Mouse (Mus musculus) hindbrain, embryonic 13.5 days (tissue): ENCODE measurements around the gene Gmppa. TPM values are rescaled to one million over a fixed set of nuclear protein-coding genes. Genes with fewer than 3 reads are reported as not detected.

Source experiments
- ATAC-seq: fragments of 200-750 bp; cut with Nextera tagmentation; 2 replicates; pipeline ENCODE4 v1.8.0; 2017; ENCODE audit warnings: moderate TSS enrichment; ENCODE audit not compliant: low FRiP score
- H3K27ac ChIP-seq: fragments of 300-500 bp; sonication (generic); 2 replicates; pipeline ENCODE4 v1.5.1; 2015; ENCODE audit warnings: inconsistent platforms, mild to moderate bottlenecking, moderate library complexity
- H3K27me3 ChIP-seq: fragments of 300-500 bp; sonication (generic); 2 replicates; pipeline ENCODE4 v1.6.1; 2015; ENCODE audit warnings: mild to moderate bottlenecking, inconsistent platforms
- H3K36me3 ChIP-seq: fragments of 300-500 bp; sonication (generic); 2 replicates; pipeline ENCODE4 v1.6.1; 2015; ENCODE audit warnings: mild to moderate bottlenecking, inconsistent platforms
- H3K4me1 ChIP-seq: fragments of 300-500 bp; sonication (generic); replicated peaks from 2 replicates; pipeline ENCODE4 v1.6.1; 2015; ENCODE audit warnings: inconsistent platforms
- H3K4me2 ChIP-seq: fragments of 300-500 bp; sonication (generic); 2 replicates; pipeline ENCODE4 v1.6.1; 2015; ENCODE audit warnings: inconsistent platforms, mild to moderate bottlenecking, moderate library complexity
- H3K4me3 ChIP-seq: fragments of 300-500 bp; sonication (generic); 2 replicates; pipeline ENCODE4 v1.5.1; 2015; ENCODE audit warnings: mild to moderate bottlenecking, inconsistent platforms
- H3K9ac ChIP-seq: fragments of 300-500 bp; sonication (generic); 2 replicates; pipeline ENCODE4 v1.6.1; 2015; ENCODE audit warnings: mild to moderate bottlenecking, inconsistent platforms
- H3K9me3 ChIP-seq: fragments of 300-500 bp; sonication (generic); 2 replicates; pipeline ENCODE4 v1.6.1; 2016; ENCODE audit warnings: inconsistent platforms
- WGBS: fragments of 180-500 bp; shearing (Covaris S2); methylation state at CpG from one replicate; pipeline ENCODE4 v1.1.7; 2015; 5-methylcytosine and 5-hydroxymethylcytosine counted together
- polyA plus RNA-seq: library from polyadenylated mRNA; unstranded; fragments of >200 nt; fragmentation: Nextera tagmentation; extraction: Ambion mirVana; gene quantifications from 2 replicates; pipeline ENCODE4 v1.2.1, GENCODE M21; 2015

Gmppa gene
- polyA plus RNA-seq: 84.0 and 84.4 TPM in 2 replicates

GRCm38 (mm10) chr1:75435475-75436328 lies at the start of gene Gmppa:
Gmppa (plus strand) TSS chr1:75435930.
- WGBS: 7% methylated on average over 28 of the region's 28 CpGs
- Histone ChIP-seq H3K9me3 (no peaks in the 10 kb centered on the region), H3K27me3 (peaks cover 9% of the 10 kb centered on the region), H3K27ac (peak within 1 kb of the TSS; percentile 83), H3K9ac (peak within 1 kb of the TSS; percentile 80), H3K4me1 (peaks cover 31% of the 10 kb centered on the region), H3K4me3 (peak within 1 kb of the TSS; percentile 59), H3K4me2 (peak within 1 kb of the TSS; percentile 73), H3K36me3 (peaks cover 14% of the 10 kb centered on the region)
- peak; percentile 86 for ATAC-seq

GRCm38 (mm10) chr1:75386149-75386548 lies 49.6 kb upstream of the Gmppa start:
- no peak for ATAC-seq
- H3K9me3 ChIP-seq: no peaks in the 10 kb centered on the region
- WGBS: 32% methylated on average over 4 of the region's 4 CpGs
- no peak overlapping the region for H3K4me3 ChIP-seq
- H3K9ac ChIP-seq: peak overlapping the region; percentile 62
- peak overlapping the region; percentile 66 for H3K27ac ChIP-seq
- H3K36me3 ChIP-seq: peaks cover 8% of the 10 kb centered on the region; the same call in 1 of the 2 replicates
- H3K4me2 ChIP-seq: peak overlapping the region; percentile 40
- peaks cover 79% of the 10 kb centered on the region for H3K4me1 ChIP-seq
- H3K27me3 ChIP-seq: peaks cover 67% of the 10 kb centered on the region

- Histone ChIP-seq H3K9ac (peak overlapping the region; percentile 65), H3K4me2 (peak overlapping the region; percentile 52), H3K9me3 (no peaks in the 10 kb centered on the region), H3K4me1 (peaks cover 70% of the 10 kb centered on the region), H3K27ac (no peak overlapping the region), H3K36me3 (peaks cover 12% of the 10 kb centered on the region), H3K27me3 (peaks cover 72% of the 10 kb centered on the region), H3K4me3 (peak overlapping the region; percentile 27; the same call in 1 of the 2 replicates)
- WGBS: 11% methylated on average over 7 of the region's 7 CpGs
- ATAC-seq: no peak
These were observed 48.2 kb upstream of the Gmppa start for GRCm38 (mm10) chr1:75387469-75387928.

GRCm38 (mm10) chr1:75387929-75388897 lies 47.5 kb upstream of the Gmppa start:
- Histone ChIP-seq H3K9me3 (no peaks in the 10 kb centered on the region), H3K4me2 (peak overlapping the region; percentile 52), H3K4me3 (peak overlapping the region; percentile 27), H3K36me3 (peaks cover 12% of the 10 kb centered on the region), H3K27me3 (peaks cover 72% of the 10 kb centered on the region), H3K27ac (no peak overlapping the region), H3K9ac (peak overlapping the region; percentile 65), H3K4me1 (peaks cover 67% of the 10 kb centered on the region)
- ATAC-seq: no peak
- WGBS: 2% methylated on average over 94 of the region's 94 CpGs

- peaks cover 69% of the 10 kb centered on the region for H3K4me1 ChIP-seq
- no peak overlapping the region for H3K27ac ChIP-seq
- WGBS: 17% methylated on average over 23 of the region's 23 CpGs
These were observed 46.7 kb upstream of the Gmppa start for GRCm38 (mm10) chr1:75388898-75389515.

GRCm38 (mm10) chr1:75393139-75393538 lies 42.6 kb upstream of the Gmppa start:
- Histone ChIP-seq H3K4me1 (peaks cover 29% of the 10 kb centered on the region), H3K36me3 (peaks cover 20% of the 10 kb centered on the region), H3K9ac (no peak overlapping the region), H3K4me2 (no peak overlapping the region), H3K4me3 (no peak overlapping the region), H3K27me3 (peaks cover 35% of the 10 kb centered on the region), H3K9me3 (no peaks in the 10 kb centered on the region), H3K27ac (no peak overlapping the region)
- ATAC-seq: no peak
- WGBS: 74% methylated on average over 9 of the region's 9 CpGs

More at GRCm38 (mm10) chr1:75388898-75389515, 46.7 kb upstream of the Gmppa start:
- Histone ChIP-seq H3K4me2 (peak overlapping the region; percentile 52), H3K4me3 (peak overlapping the region; percentile 27), H3K9me3 (no peaks in the 10 kb centered on the region), H3K36me3 (peaks cover 12% of the 10 kb centered on the region), H3K9ac (peak overlapping the region; percentile 65), H3K27me3 (peaks cover 69% of the 10 kb centered on the region)
- ATAC-seq: no peak

GRCm38 (mm10) chr1:75393846-75394245 lies 41.9 kb upstream of the Gmppa start:
- no peak overlapping the region for H3K9ac ChIP-seq
- no peak for ATAC-seq
- H3K4me2 ChIP-seq: no peak overlapping the region
- H3K9me3 ChIP-seq: no peaks in the 10 kb centered on the region
- H3K4me3 ChIP-seq: no peak overlapping the region
- peaks cover 18% of the 10 kb centered on the region for H3K36me3 ChIP-seq
- 89% methylated on average over 3 of the region's 3 CpGs for WGBS
- peaks cover 28% of the 10 kb centered on the region for H3K27me3 ChIP-seq
- no peak overlapping the region for H3K27ac ChIP-seq
- peaks cover 23% of the 10 kb centered on the region for H3K4me1 ChIP-seq

- Histone ChIP-seq H3K4me2 (0 out of 2 replicates have a peak overlapping the region, but pooled peaks have one; percentile 36), H3K4me3 (no peak overlapping the region), H3K27me3 (0 out of 2 replicates have a peak, but pooled peaks cover 2% of the 10 kb centered on the region), H3K9me3 (no peaks in the 10 kb centered on the region), H3K9ac (0 out of 2 replicates have a peak overlapping the region, but pooled peaks have one; percentile 51), H3K36me3 (peaks cover 41% of the 10 kb centered on the region), H3K4me1 (peaks cover 27% of the 10 kb centered on the region), H3K27ac (peak overlapping the region; percentile 72)
- 0 out of 2 replicates have a peak, but pooled peaks have one; percentile 25 for ATAC-seq
- 13% methylated on average over 9 of the region's 9 CpGs for WGBS
These were observed 36.8 kb upstream of the Gmppa start for GRCm38 (mm10) chr1:75398761-75399402.

GRCm38 (mm10) chr1:75399755-75400492 lies 35.8 kb upstream of the Gmppa start:
- Histone ChIP-seq H3K27ac (peak overlapping the region; percentile 72), H3K27me3 (0 out of 2 replicates have a peak, but pooled peaks cover 2% of the 10 kb centered on the region), H3K4me2 (peak overlapping the region; percentile 36), H3K4me3 (no peak overlapping the region), H3K9me3 (no peaks in the 10 kb centered on the region), H3K4me1 (peaks cover 25% of the 10 kb centered on the region), H3K9ac (peak overlapping the region; percentile 51), H3K36me3 (peaks cover 51% of the 10 kb centered on the region)
- ATAC-seq: peak; percentile 52
- WGBS: 7% methylated on average over 15 of the region's 15 CpGs

- Histone ChIP-seq H3K9ac (peak overlapping the region; percentile 51; the same call in 1 of the 2 replicates), H3K36me3 (peaks cover 53% of the 10 kb centered on the region)
- no peak for ATAC-seq
These were observed 35.1 kb upstream of the Gmppa start for GRCm38 (mm10) chr1:75400493-75401115.

More at GRCm38 (mm10) chr1:75400493-75401115, 35.1 kb upstream of the Gmppa start:
- Histone ChIP-seq H3K4me1 (peaks cover 25% of the 10 kb centered on the region), H3K27ac (0 out of 2 replicates have a peak overlapping the region, but pooled peaks have one; percentile 72), H3K27me3 (0 out of 2 replicates have a peak, but pooled peaks cover 3% of the 10 kb centered on the region), H3K4me3 (peak overlapping the region; percentile 7; the same call in 1 of the 2 replicates), H3K9me3 (no peaks in the 10 kb centered on the region), H3K4me2 (peak overlapping the region; percentile 36)
- WGBS: 48% methylated on average over 6 of the region's 6 CpGs
